Mouse (Mus musculus): ENCODE measurements around the gene P2ry4. TPM values are rescaled to one million over a fixed set of nuclear protein-coding genes. Genes with fewer than 3 reads are reported as not detected.

P2ry4 gene
- under 1 TPM in 1 of 4 experiments, not detected in 3; 0.14 TPM for total RNA-seq (2022)

DNA sequence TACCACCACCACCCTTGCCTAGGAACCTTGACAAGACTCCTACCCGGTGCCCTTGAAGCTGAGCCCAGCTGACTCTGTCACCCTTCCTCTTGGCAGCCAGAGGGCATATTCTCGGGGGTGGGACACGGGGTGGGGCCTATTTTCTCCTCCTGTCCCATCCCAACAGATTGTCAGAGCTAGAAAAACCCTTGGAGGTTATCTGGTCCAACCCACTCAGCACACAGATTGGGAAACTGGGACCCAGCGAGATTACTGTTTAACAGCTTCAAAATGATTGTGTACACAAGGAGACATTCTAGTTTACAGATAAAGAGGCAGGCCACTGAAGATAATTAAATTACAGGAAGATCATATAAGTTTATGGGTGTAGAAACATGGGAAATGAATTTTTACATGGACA, at the start of gene P2ry4:
Gene P2ry4, minus strand, starts transcription at position 79 of the 400 bp plus-strand sequence.
- DNase-seq (ENCODE audit: low spot score in 2 of 2), result no peak

DNA sequence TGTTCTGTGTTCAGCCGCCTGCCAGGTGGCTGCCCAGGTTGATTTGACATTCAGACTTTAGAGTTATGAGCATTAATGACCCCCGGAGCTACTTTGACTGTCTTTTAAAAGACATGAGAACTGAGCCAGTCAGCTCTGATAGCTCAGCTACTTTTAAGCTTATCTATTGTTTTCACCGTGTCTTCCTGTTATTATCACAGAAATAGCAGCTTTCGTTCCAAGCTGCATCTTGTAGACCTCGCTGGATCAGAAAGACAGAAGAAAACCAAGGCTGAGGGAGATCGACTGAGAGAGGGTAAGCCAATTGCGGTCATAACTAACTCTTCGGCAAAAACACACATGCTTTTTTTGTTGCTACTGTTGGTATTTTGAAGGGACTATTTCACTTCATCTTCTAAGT, 43.8 kb upstream of the P2ry4 start:
- no peak for DNase-seq (ENCODE audit: low spot score in 2 of 2)

DNA sequence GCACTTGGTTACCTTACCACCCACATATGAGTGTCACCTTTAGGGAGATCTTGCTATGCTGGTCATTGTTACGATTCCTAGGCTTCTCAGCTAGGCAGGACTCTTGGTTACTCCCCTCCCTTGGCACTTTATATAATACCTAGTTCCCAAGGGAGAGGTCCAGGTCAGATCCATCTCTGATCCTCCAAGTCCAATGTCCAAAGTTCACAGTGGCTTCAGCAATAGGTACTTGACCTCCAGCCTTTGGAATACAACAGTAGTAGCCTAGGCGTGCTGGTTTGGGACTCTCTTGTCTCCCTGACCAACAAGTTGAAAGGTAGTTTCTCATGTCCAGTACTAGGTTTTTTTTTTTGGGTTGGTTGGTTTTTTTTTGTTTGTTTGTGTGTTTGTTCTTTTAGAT, 34.4 kb upstream of the P2ry4 start:
- DNase-seq (ENCODE audit: low spot score in 2 of 2), result no peak

DNA sequence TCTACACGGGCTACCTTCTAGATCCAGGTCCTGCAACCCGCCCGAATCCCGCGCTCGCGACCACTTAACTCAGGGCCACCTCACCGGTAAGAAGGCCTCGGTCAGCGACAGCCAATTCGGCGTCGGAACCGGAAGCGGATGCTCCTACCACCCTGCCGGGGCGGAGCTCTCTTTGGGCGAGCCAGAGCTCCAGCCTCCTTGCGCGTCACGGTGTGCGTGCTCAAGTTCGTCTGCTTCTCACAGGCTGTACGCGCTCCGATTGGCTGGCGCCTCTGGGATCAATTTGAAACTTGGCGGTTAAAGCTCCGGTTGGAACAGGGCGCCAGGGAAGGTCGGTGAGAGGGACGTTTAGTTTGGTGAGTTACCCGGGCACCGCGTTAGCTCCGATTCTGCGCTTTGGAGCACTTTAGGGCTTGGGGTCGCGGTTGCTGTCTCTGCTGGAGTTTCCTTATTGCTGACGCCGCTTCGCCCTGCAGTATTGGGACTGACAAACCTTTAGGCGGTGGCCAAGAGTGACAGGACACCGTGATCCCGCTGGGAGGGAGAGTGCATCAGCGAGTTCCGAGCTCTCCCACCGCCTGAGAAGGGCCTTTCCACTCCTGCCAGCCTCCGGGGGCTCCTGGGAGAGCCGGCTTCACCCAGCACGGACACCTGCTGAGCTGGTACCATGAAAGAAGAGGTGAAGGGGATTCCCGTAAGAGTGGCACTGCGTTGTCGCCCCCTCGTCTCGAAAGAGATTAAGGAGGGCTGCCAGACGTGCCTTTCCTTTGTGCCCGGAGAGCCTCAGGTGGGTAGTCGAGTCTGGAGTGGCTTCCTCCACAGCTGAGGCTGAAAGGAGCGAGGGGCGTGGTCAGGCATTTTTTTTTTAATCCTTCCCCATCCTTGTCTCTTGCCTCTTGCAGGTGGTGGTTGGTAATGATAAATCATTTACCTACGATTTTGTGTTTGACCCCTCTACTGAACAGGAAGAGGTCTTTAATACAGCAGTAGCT, 31.4 kb upstream of the P2ry4 start, which contains the start of gene Pdzd11:
Gene Pdzd11, minus strand, starts transcription at position 767 of the 992 bp plus-strand sequence.
- peak; percentile 84 for DNase-seq (ENCODE audit: low spot score in 2 of 2)

DNA sequence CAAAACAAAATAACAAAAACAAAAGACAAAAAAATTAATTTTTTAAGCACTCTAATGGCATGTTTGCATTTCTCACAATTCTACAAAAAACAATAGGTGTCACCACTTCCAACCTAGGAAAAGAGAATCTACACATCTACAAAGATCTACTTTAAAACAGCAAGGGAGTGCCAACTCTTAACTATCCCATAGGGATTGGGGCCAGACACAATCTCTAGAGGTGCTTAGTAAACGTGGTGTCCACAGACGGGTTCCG, 30.8 kb upstream of the P2ry4 start, which contains the start of gene Kif4:
Gene Kif4, plus strand, starts transcription at position 192 of the 256 bp plus-strand sequence.
- DNase-seq (ENCODE audit: low spot score in 2 of 2), result no peak

DNA sequence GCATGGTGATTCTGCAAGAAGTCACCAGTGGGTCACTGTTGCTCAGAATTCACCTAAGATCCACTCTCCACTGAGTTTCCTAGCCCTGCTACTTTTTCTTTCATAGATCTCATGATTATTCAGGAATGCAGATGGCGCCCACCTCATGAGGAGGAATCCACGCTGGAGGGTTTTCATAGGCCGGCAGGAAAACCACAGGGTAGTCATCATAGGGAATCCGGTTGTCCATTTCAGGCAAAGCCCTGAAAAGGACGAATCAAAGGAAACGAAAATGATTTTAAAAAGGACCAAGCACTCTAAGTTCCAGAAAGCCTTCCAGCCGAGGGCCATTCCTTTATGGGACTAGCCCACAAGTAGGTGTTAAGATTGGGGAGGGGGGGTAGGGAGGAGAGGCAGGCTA, 30.5 kb upstream of the P2ry4 start:
- DNase-seq (ENCODE audit: low spot score in 2 of 2), result no peak

DNA sequence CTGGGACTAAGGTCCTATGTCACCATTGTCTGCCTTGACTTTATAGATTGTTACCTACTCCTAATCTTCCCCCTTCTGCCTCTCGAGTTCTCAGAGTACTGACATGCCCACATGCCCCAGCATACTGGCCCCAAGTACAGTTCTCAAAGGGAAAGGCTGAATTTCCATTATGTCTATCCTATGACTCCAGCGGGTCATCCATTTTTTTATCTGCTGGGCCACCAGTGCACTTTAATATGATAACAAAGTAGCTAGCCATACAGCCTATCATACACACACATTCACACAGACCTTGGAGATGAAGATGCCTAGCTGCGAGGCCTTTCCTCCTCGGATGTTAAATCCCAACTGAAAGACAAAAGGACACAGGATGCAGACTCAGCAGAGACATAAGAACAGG, 29.6 kb upstream of the P2ry4 start:
- DNase-seq (ENCODE audit: low spot score in 2 of 2), result no peak

DNA sequence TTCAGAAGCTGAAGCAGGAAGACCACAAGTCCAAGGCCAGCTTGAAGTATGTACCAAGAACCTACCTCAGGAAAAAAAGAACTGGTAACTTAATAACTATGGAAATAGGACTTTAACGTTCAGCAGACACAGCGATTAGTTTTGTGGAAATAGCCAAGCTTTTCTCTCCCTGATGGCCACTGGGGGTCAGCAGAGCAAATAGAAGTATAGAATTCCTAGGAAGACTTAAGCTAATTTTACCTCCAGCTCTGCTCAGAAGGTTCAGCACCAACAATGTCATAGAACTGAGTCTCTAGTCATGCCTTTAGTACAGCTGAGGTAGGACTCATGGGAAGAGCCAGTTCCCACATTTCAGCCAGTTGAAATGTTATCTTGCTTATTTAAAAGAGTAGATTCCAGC, 26.7 kb upstream of the P2ry4 start:
- no peak for DNase-seq (ENCODE audit: low spot score in 2 of 2)

DNA sequence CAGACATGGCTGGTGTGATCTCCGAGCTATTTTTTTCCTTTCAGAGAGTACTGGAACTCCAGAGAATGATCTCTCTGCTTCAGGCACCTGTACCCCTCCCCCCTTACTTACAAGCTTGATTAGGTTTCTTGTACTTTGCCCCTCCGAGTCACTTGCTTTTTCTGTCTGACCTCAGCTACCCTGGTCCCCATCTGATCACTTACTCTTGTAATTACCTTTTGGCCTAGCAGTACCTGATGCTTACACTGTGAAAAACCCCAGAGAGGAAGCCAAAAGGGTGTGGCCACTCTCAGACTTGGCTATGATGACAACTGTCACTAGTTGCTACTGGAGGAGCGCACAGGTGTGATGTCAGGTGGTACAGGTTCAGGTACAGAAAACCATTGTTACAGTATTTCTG, 23.8 kb upstream of the P2ry4 start:
- no peak for DNase-seq (ENCODE audit: low spot score in 2 of 2)

DNA sequence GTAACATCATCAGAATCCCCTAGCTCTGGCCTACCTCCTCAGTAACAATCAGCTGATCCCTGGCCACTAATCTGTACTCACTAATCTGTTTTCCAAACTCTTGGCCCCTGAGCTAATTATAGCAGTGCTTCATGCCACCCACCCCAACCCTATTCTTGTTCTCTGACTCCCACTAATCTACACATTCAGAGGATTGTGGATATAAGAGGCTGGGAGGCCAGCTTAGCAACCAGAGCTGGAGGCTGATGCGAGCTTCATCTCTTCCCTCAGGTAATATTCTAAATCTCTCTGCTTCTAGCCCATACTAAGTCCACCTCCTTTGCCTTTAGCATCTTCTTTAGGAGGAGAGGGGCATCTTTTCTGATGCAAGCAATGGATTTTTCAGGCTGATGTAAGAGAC, 10.6 kb upstream of the P2ry4 start, which contains the start of gene Arr3:
Gene Arr3, plus strand, starts transcription at position 184 of the 400 bp plus-strand sequence.
- DNase-seq (ENCODE audit: low spot score in 2 of 2), result no peak

DNA sequence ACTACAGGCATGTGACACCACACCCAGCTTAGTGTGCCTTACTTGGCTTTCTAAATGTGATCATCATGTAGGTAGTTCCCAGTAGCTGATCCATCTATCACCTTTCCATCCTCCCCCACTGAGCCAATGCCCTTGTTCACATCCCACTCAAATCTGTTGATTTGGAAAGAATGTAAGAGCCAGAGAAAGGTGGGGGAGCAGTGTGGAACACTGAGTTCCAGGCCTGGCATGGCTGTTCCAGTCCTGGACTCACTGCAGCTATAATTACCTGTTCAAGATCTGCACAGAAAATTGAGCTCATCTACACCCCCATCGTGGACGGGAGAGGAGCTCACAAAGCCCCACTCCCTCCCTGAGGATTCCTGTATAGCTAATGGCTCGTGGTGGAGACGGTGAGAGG, 5.1 kb upstream of the P2ry4 start:
- DNase-seq (ENCODE audit: low spot score in 2 of 2), result peak; percentile 11 to 13

DNA sequence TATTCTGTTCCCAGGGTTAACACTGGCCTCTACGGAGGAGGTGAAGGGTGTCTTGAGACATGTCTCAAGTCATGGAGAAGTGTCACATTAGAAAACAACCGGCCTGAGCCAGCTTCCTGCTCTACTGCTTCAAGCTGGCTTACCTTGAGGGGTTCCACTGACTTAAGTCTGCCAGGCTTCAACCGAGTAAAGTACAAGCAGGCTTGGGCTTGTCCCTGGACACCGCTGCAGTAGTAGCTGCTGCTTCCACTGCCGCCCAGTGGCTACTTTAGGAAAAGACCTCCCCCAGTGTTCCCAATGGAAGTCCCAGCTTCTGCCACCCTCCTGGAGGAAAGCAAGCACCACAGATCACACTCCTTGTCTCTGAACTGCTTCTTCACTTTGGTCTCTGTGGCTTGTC, 2.8 kb upstream of the P2ry4 start:
- peak in 1 of 2 experiments; percentile 30 for DNase-seq (ENCODE audit: low spot score in 2 of 2)

DNA sequence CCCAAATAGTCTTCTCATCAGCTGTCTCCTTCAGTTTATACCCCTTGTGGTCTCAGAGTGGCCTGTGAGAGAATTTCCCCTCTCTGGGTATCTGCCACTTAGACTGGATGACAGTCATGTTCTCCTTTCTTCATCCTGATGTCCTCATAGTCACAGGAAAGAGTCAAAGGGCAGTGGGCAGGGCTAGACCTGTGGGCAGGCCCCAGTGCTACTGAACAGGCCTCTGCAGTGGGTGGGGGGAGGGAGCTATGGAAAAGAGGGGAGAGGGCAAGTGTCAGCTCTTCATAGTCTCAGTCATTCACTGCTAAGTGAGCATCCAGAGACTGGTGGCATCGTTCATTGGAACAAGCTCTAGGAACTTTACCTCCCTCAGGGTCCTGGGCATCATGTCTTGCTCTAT, 22.7 kb downstream of the P2ry4 start, which contains the start of gene Awat1:
Gene Awat1, plus strand, starts transcription at position 301 of the 400 bp plus-strand sequence.
- no peak for DNase-seq (ENCODE audit: low spot score in 2 of 2)

DNA sequence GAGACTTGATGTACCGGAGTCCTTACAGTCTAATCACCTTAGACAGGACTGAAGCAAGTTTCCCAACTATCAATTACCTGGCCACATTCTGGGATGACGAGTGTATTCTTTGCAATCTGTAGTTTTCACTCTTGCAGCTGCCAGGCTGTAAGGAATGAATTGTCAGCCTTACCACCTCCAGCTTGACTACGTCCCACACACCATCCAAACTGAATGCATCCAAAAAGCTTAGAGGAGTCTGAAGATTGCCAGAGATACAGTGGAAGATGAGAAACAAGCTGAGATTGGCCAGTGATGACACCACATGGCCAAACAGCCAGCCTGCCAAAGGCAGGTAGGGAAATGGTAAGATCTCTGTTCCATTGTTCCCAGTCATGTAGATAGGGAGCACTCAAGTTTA, 29.0 kb downstream of the P2ry4 start:
- DNase-seq (ENCODE audit: low spot score in 2 of 2), result no peak

DNA sequence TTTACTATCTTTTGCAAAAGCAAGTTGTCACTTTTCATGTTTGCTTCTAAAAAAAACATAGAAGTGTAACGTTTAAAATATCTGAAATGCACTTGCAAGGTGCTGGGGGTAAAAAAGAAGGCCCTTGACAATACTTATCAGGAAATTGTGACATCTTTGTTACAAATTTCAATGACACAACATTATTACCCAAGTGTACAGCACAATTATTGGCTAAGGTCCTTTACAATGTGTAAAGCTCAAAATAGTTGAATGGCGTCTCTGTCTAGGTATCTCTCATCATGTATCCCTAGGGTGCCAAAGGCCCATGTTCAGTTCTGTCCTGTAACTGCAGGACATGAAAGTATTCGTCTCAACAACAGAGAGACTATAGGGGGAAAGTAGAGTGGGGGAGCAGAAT, 38.6 kb downstream of the P2ry4 start:
- no peak for DNase-seq (ENCODE audit: low spot score in 2 of 2)

Other genes starting within 250 kb of the P2ry4 start
- not detected for gene Otud6a, start 165.9 kb downstream of the P2ry4 start, total RNA-seq (2022)
- not detected for gene Awat2, start 152.2 kb downstream of the P2ry4 start, total RNA-seq (2022)
- gene Igbp1, start 100.6 kb downstream of the P2ry4 start, total RNA-seq (2022), result 10 to 100 TPM; 36.3 to 38.9 (median 37.6) TPM
- under 1 TPM; 0.50 to 0.96 (median 0.60) TPM for gene Dgat2l6, start 70.0 kb downstream of the P2ry4 start, total RNA-seq (2022)
- not detected for gene Awat1, start 22.6 kb downstream of the P2ry4 start, total RNA-seq (2022)
- 1 to 10 TPM in 1 of 4 experiments, under 1 TPM in 2, not detected in 1; 0.43 to 1.1 (median 0.52) TPM for gene Arr3, start 10.6 kb upstream of the P2ry4 start, total RNA-seq (2022)
- gene Kif4, start 30.9 kb upstream of the P2ry4 start, total RNA-seq (2022), result under 1 TPM; 0.29 to 0.57 (median 0.44) TPM
- 10 to 100 TPM; 38.4 to 48.0 (median 39.5) TPM for gene Pdzd11, start 31.7 kb upstream of the P2ry4 start, total RNA-seq (2022)
- gene Gdpd2, start 135.0 kb upstream of the P2ry4 start, total RNA-seq (2022), result 10 to 100 TPM; 10.5 to 17.9 (median 15.4) TPM
- gene Dlg3, start 172.9 kb upstream of the P2ry4 start, total RNA-seq (2022), result 100 to 1,000 TPM; 131 to 148 (median 136) TPM